Mouse (Mus musculus) C2C12 (cell line): ENCODE results near the gene Lrmda. TPM values are rescaled to one million over a fixed set of nuclear protein-coding genes. Genes with fewer than 3 reads are reported as not detected.

Experiments
- H3K27me3 ChIP-seq: one replicate; pipeline ENCODE4 v1.6.1; 2011; ENCODE audit not compliant: control insufficient read depth, insufficient read depth, insufficient read length
- H3K36me3 ChIP-seq: one replicate; pipeline ENCODE4 v1.6.1; 2011; ENCODE audit not compliant: control insufficient read depth, insufficient read depth
- H3K4me3 ChIP-seq: one replicate; pipeline ENCODE4 v1.5.1; 2011; ENCODE audit warnings: mild to moderate bottlenecking, control low read depth; ENCODE audit not compliant: poor library complexity, insufficient read depth, severe bottlenecking
- H3K79me2 ChIP-seq: one replicate; pipeline ENCODE4 v1.6.1; 2011; ENCODE audit not compliant: control insufficient read depth, insufficient read depth
- H3K79me3 ChIP-seq: one replicate; pipeline ENCODE4 v1.6.1; 2011; ENCODE audit warnings: low read depth, control low read depth
- H3ac ChIP-seq: one replicate; pipeline ENCODE3; 2011; ENCODE audit warnings: low read depth; ENCODE audit not compliant: control insufficient read depth, insufficient read length
- CEBPB ChIP-seq: IDR thresholded peaks from one replicate; pipeline ENCODE4 v1.6.1; 2011; ENCODE audit warnings: low read depth, mild to moderate bottlenecking, control low read depth, moderate library complexity
- CTCF ChIP-seq: IDR thresholded peaks from one replicate; pipeline ENCODE4 v1.5.1; 2011; ENCODE audit not compliant: control insufficient read depth, insufficient read depth, insufficient read length
- FOSL1 ChIP-seq: IDR thresholded peaks from one replicate; pipeline ENCODE4 v1.8.0; 2011; ENCODE audit warnings: mild to moderate bottlenecking, low read length; ENCODE audit not compliant: poor library complexity, insufficient read depth, severe bottlenecking
- MAX ChIP-seq: IDR thresholded peaks from one replicate; pipeline ENCODE4 v1.6.1; 2011; ENCODE audit warnings: mild to moderate bottlenecking, control low read depth
- MYOD1 ChIP-seq: IDR thresholded peaks from one replicate; pipeline ENCODE4 v1.6.1; 2011; ENCODE audit warnings: low read depth; ENCODE audit not compliant: control insufficient read depth, insufficient read length
- MYOG ChIP-seq: IDR thresholded peaks from one replicate; pipeline ENCODE4 v1.6.1; 2011; ENCODE audit not compliant: control insufficient read depth, insufficient read length; ENCODE audit errors: extremely low read depth
- USF1 ChIP-seq: IDR thresholded peaks from one replicate; pipeline ENCODE4 v1.6.1; 2011; ENCODE audit warnings: low read depth, mild to moderate bottlenecking, control low read depth, moderate library complexity
- polyA plus RNA-seq: library from polyadenylated mRNA; unstranded; fragments of >200 nt; fragmentation: generic; extraction: Trizol; gene quantifications from one replicate; pipeline ENCODE4 v1.2.1, GENCODE M21; 2012; ENCODE audit warnings: missing spikeins

Gene Lrmda
- polyA plus RNA-seq, 1 experiment: not detected

DNA sequence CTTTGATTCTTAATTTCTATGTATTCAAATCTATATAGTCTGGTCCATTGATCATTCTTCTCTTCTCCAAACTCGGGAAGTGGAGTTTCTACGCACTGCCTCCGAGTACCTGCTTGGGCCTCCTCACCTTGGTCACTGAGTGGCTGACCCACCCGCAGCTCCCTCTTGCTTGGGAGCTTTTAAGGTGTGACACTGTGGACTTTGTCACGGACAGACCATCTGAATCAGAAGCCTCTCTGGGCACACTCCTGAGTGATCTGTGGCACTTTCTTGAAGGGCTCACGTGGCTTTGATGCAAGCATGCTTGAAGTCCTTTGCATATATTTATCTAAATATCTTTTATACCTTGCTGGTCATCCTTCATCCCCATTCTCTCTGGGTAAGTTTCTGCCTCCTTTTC lies 107.3 kb downstream of the Lrmda start:
- H3K27me3 ChIP-seq: no peaks in the 10 kb centered on the region
- no peak overlapping the region for H3ac ChIP-seq
- H3K79me2 ChIP-seq: no peaks in the 10 kb centered on the region
- no peak overlapping the region for H3K4me3 ChIP-seq
- no peaks in the 10 kb centered on the region for H3K36me3 ChIP-seq
- H3K79me3 ChIP-seq: no peaks in the 10 kb centered on the region
- TF ChIP-seq FOSL1 (no peak), CEBPB (no peak), CTCF (no peak), USF1 (no peak), MYOD1 (no peak), MYOG (no peak), MAX (no peak)

GRCm38 (mm10) chr14:22130950-22131585 lies 111.6 kb downstream of the Lrmda start:
- Histone ChIP-seq H3K36me3 (no peaks in the 10 kb centered on the region), H3K79me3 (no peaks in the 10 kb centered on the region), H3ac (no peak overlapping the region), H3K27me3 (no peaks in the 10 kb centered on the region), H3K4me3 (no peak overlapping the region), H3K79me2 (no peaks in the 10 kb centered on the region)
- TF ChIP-seq MAX (no peak), FOSL1 (no peak), CTCF (no peak), CEBPB (no peak), MYOD1 (no peak), USF1 (no peak), MYOG (no peak)

GRCm38 (mm10) chr14:22139281-22139680 lies 119.8 kb downstream of the Lrmda start:
- Histone ChIP-seq H3K79me3 (no peaks in the 10 kb centered on the region), H3K79me2 (no peaks in the 10 kb centered on the region), H3K4me3 (no peak overlapping the region), H3K36me3 (no peaks in the 10 kb centered on the region), H3ac (no peak overlapping the region), H3K27me3 (no peaks in the 10 kb centered on the region)
- TF ChIP-seq CEBPB (no peak), FOSL1 (no peak), MYOD1 (no peak), MYOG (no peak), MAX (no peak), CTCF (no peak), USF1 (no peak)

GRCm38 (mm10) chr14:22144014-22144413 lies 124.5 kb downstream of the Lrmda start:
- TF ChIP-seq MYOD1 (no peak), CTCF (no peak), USF1 (no peak), CEBPB (no peak), FOSL1 (no peak), MAX (no peak), MYOG (no peak)
- no peaks in the 10 kb centered on the region for H3K36me3 ChIP-seq
- no peak overlapping the region for H3K4me3 ChIP-seq
- no peak overlapping the region for H3ac ChIP-seq
- H3K27me3 ChIP-seq: no peaks in the 10 kb centered on the region
- no peaks in the 10 kb centered on the region for H3K79me2 ChIP-seq
- H3K79me3 ChIP-seq: no peaks in the 10 kb centered on the region

DNA sequence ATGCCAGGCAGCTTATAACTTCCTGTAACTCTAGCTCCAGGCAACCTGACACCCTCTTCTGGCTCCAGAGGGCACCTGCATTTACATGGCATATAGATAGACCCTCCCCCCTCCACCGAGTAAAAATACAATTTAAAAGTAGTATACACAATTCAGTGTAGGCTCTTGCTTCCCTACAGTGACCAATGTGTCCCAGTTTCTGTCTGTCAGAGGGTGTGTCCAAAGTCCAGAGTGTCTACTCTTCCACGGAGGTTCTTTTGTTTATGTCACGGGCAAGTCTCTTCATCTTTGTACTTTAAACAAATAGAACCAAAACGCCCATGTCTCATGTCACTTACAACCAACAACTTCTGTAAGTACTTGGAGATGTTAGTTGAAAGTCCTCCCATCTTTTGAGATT lies 126.4 kb downstream of the Lrmda start:
- Histone ChIP-seq H3K79me3 (no peaks in the 10 kb centered on the region), H3K4me3 (no peak overlapping the region), H3K36me3 (no peaks in the 10 kb centered on the region), H3K27me3 (no peaks in the 10 kb centered on the region), H3K79me2 (no peaks in the 10 kb centered on the region), H3ac (no peak overlapping the region)
- no peak for TF ChIP-seq FOSL1
- TF ChIP-seq MYOG: no peak
- no peak for TF ChIP-seq CEBPB
- no peak for TF ChIP-seq MAX
- no peak for TF ChIP-seq USF1
- TF ChIP-seq MYOD1: no peak
- TF ChIP-seq CTCF: no peak

DNA sequence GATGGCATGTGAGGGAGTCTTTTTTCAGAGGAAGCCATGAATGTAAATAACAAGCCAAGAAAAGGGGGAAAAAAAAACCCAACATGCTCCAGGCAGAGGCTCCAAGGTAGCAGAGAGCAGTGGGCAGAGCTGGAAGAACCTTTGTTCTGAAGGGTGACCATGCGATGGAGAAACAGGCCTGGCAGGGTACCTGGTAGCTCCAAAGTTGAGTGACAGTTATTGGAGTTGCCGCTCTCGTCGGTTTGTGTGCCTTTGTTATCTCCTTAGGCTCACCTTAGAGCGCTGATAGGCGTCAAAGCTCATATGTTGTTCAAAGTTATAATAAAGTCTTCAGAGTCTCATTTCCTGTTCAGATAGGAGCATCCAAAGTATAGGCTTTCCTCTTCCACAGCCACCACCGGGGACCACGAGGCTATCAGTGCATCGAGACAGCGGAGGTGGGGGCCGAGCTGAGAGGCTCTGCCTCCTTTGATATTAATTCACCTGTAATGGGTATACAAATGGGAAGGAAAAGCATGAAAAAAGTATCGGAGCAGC lies 127.1 kb downstream of the Lrmda start:
- Histone ChIP-seq H3K79me2 (no peaks in the 10 kb centered on the region), H3K36me3 (no peaks in the 10 kb centered on the region), H3K79me3 (no peaks in the 10 kb centered on the region), H3ac (no peak overlapping the region), H3K4me3 (no peak overlapping the region), H3K27me3 (no peaks in the 10 kb centered on the region)
- no peak for TF ChIP-seq USF1
- TF ChIP-seq MYOG: no peak
- TF ChIP-seq CTCF: no peak
- no peak for TF ChIP-seq CEBPB
- no peak for TF ChIP-seq MYOD1
- TF ChIP-seq MAX: no peak
- TF ChIP-seq FOSL1: no peak
